Mouse (Mus musculus) erythroblast, adult 5-6 weeks (primary cell): ENCODE data around the gene Gm8122. TPM values are rescaled to one million over a fixed set of nuclear protein-coding genes. Genes with fewer than 3 reads are reported as not detected.
"Not testable (repeated sequence)": the region's sequence is repeated elsewhere in the genome, so short reads cannot be mapped to it uniquely, and the experiment has no call there.

ENCODE experiments used
- ATAC-seq: replicated peaks from 2 replicates; pipeline ENCODE4 v1.8.0; 2016; ENCODE audit warnings: moderate number of reproducible peaks, mild to moderate bottlenecking, moderate TSS enrichment, inconsistent platforms; ENCODE audit not compliant: poor library complexity, low FRiP score, severe bottlenecking
- total RNA-seq, 2 experiments: library from RNA; stranded (forward) in 1 of 2; stranded (reverse) in 1 of 2; fragments of 150-400 nt in 1 of 2; fragments of 200-764, 138-1000 nt in 1 of 2; gene quantifications; 2 replicates each; pipeline versions ENCODE4 v1.2.3 to v1.2.4; 2015 to 2017; ENCODE audit warnings: low replicate concordance in 2 of 2

The Gm8122 gene
- total RNA-seq (2015; ENCODE audit: low replicate concordance), result not detected in 2 replicates
- total RNA-seq (2017; ENCODE audit: low replicate concordance), result not detected in 2 replicates

DNA sequence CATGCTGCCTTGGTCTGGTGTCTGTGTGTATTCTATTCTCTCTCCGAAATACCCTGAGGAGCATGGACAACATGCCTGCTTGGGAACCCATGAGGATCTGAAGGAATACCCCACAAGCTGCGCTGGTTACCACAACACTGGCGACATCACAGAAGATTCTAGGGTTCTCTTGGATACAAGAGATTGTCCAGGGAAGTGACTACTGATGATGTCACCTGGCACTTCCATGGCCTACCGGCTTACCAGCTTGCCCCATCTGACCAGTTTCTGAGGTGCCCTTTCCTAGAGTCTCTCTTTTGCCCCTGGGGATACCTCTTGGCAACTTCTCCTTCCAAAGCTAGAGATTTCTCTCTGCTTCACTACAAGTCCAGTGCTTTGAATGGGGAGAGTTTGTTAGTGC is at the start of gene Gm8122:
TSS of gene Gm8122 (minus strand) at position 101 of the 400 bp plus-strand sequence.
- not testable (repeated sequence) for ATAC-seq

DNA sequence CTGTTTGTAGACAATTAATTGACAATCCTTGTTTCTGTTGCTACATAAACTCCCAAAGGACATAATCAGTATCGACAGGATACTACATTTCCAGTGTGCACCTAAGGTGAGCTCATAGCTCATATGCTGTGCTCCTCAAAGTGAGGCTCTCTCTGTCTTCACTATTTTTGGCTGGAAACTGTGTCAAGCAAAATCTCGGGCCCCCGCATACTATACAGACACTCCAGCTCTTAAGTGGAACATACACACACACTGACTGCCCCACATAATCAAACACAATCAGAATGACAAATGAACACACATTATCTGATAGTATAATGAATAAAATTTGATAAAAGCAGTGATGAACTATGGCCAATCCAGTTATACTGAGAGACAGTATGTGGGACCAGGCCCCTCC is 43.6 kb upstream of the Gm8122 start:
- not testable (repeated sequence) for ATAC-seq

GRCm38 (mm10) chr14:43278146-43278545 is 43.0 kb upstream of the Gm8122 start:
- not testable (repeated sequence) for ATAC-seq

- not testable (repeated sequence) for ATAC-seq
These were observed 42.4 kb upstream of the Gm8122 start for GRCm38 (mm10) chr14:43277468-43277867.

- ATAC-seq, result not testable (repeated sequence)
These were observed 40.6 kb upstream of the Gm8122 start for GRCm38 (mm10) chr14:43275752-43276151.

DNA sequence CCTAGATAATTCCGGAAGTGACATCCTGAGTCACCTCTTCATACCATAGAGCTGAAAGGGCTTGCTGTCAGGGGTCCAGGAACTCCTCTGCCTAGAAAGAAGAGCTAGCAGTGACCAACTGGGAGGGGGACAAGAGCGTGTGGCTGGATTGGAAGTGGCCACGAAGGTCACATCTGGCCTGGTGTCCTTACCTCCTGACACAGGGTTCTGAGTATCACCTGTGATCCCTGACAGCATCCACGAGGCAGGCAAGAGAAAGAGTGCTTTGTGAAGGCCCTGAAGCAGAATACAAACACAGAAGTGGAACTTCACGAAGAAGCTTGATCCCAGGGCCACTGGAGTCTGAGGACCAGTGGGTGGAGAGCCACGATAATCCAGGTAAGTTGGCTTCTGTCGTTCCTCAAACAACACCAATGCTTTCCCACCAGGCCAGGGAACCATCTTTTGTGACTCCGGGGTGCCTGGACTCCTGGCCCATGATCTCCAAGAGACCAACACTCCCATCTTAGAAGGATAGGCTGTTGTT is 39.9 kb upstream of the Gm8122 start, which contains the start of gene Gm9732:
TSS of gene Gm9732 (plus strand) at position 51 of the 526 bp plus-strand sequence.
- ATAC-seq, result not testable (repeated sequence)

DNA sequence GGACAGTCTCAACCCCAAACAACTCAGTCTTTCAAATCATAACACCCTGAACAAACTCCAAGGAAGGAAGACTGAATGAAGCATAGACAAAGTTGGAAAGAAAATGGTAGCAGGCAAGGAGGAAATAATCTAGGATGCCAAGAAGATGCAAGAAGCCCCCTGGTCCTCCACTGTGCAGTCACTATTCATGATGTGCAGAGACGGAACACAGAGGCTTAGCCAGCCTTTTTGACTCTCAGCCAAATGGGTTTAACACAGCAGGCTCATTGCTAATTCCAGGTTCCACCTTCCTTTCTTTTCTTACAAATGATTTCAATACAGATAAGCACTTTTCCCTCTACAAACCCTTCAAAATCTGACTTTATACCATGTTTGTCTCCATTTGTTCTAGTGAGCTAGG is 38.1 kb upstream of the Gm8122 start:
- ATAC-seq, result not testable (repeated sequence)

DNA sequence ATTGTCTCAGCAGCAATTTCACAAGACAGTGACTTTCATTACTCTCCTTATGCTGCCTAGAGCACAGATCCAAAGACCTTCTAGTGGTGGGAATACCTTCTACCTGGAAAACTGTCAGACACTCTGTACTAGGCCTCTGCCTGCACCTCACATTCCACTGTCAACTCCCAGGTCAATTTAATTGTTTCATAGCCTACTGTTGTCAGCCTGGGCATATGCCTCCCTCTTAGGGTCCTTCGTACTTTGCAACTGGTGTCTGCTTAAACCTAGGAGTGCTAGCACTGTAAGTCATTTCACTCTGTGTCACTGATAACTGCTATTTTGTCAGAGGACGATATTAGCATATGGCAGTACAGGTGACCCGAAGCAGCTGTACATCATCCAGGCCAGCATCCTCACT is 34.1 kb upstream of the Gm8122 start:
- ATAC-seq, result not testable (repeated sequence)

GRCm38 (mm10) chr14:43268521-43269084 is 33.5 kb upstream of the Gm8122 start:
- not testable (repeated sequence) for ATAC-seq

DNA sequence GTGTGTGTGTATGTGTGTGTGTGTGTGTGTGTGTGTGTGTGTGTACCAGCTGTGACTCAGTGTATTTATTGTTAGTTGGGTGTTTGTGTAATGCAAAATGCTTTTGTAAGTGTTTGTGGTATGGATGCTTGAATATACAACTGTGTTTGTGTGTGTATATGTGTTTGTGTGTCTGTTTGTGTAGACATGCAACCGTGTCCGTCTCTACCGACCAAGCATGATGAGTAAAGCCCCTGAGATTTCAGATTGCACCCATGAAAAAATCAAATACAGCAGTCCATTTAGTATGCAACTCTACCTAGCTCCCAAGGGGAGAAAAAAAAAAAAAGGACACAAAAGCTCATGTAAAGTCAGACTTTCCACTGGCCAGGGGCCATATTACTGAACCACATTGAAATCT is 28.3 kb upstream of the Gm8122 start:
- not testable (repeated sequence) for ATAC-seq

- ATAC-seq, result not testable (repeated sequence)
These were observed 23.2 kb upstream of the Gm8122 start, which contains the start of gene Gm8126 for GRCm38 (mm10) chr14:43258349-43258748. TSS of gene Gm8126 (plus strand) at chr14:43258649.

DNA sequence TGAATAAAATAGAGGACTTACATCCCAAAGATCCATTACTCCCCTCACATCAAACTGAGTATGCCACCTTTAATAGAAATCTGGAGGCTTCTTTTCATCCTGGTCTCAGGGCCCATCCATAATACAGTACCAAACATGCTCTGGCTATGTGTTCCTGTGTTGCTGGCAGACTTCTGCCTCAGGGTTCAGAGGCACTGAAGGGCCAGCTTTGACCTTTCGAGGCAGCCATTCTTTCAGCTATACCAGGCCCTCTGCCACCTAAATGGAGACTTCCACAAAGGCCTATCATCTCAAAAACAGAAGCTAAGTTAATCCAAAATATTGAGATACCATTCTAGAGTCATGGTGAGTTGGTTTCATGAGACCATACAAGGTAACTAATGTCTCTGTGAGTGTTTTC is 21.4 kb upstream of the Gm8122 start:
- not testable (repeated sequence) for ATAC-seq

DNA sequence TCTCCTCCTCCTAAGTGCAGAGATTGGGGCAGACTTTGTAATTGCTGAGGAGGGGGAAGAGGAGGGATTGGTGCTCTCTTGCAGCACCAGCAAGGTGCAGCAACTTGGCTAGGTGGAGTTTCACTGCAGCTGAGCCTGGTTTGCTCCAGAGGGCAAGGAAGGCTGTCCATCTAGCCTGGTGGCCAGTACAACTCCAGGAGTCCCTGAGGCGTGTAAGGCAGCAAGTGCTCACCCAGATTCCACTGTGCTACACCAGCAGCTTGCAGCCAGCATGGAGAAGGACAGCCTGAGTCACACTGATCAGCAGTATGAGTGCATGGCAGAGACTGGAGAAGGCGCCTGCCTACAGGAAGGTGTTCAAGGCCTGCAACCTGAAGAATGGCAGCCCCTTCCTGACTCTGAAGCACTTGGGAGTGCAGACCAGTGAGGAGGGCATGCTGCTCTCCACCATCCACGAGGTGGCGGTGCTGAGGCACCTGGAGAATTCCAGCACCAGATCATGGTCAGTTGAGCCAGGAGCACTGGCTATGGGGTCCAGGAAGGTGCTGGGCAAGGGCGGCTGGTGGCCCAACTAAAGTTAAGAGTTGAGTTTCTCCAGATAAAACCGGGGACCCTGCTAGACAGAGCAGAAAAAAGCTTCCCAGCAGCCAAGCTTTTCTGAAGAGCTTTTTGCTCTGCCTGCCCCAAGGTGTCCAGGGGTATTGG is 15.6 kb upstream of the Gm8122 start:
- ATAC-seq, result not testable (repeated sequence)

DNA sequence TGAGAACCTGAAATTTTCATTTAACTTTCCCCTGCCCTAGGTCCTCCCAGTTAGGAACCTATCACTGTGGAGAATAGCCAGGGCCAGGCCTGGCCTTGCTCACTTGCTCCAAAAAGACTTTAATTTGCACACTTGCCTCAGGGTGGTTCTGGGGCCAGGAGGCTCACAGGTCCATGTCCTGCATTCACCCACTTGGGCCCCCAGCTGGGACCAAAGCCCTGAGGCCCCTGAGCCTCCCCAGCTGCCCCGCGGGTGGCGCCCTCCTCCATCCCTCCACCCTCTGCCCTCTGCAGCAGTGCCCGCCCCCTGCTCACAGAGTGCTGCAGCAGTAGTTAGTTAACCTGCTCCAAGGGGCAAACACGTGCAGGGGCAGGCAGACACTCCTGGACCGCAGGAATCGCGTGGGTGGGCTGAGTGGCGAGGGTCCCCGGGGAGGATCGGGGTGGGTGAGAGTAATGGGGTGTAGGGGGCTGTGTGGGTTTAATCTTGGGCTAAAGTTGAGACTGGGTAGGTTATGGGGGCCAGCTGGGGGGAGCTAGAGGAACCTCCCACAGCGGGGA is 14.6 kb upstream of the Gm8122 start:
- not testable (repeated sequence) for ATAC-seq

DNA sequence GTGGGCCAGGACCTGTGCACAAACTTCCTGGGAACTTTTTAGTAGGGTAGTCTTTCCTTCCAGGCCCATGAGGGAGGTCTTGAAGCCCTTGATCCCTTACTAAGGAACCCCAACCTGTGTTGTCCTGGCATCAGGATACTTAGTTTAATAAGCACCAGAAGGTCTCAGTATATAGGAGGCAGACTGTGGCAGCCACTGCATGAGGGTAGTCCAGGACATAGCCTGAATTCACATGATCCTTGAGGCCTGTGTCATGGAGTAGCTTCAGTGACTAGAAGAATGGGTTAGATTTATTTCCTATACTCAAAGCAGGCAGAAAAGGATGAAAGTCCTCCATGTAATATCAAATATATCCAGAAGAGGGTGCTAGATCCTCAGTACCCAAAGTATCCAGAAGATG is 2.7 kb upstream of the Gm8122 start:
- not testable (repeated sequence) for ATAC-seq

Other genes with a start within 250 kb of the Gm8122 start
- not detected in 2 replicates for gene Gm8082, start 241.7 kb downstream of the Gm8122 start, total RNA-seq (2015; ENCODE audit: low replicate concordance)
- gene Gm8082, start 241.7 kb downstream of the Gm8122 start, total RNA-seq (2017; ENCODE audit: low replicate concordance), result not detected in 2 replicates
- gene Gm10376, start 219.7 kb downstream of the Gm8122 start, total RNA-seq (2015; ENCODE audit: low replicate concordance), result not detected in 2 replicates
- not detected in 2 replicates for gene Gm10376, start 219.7 kb downstream of the Gm8122 start, total RNA-seq (2017; ENCODE audit: low replicate concordance)
- not detected in 2 replicates for gene Gm8094, start 158.7 kb downstream of the Gm8122 start, total RNA-seq (2015; ENCODE audit: low replicate concordance)
- gene Gm8094, start 158.7 kb downstream of the Gm8122 start, total RNA-seq (2017; ENCODE audit: low replicate concordance), result not detected in 2 replicates
- not detected in 2 replicates for gene Gm8104, start 134.7 kb downstream of the Gm8122 start, total RNA-seq (2015; ENCODE audit: low replicate concordance)
- gene Gm8104, start 134.7 kb downstream of the Gm8122 start, total RNA-seq (2017; ENCODE audit: low replicate concordance), result not detected in 2 replicates
- not detected in 2 replicates for gene Gm7233, start 55.4 kb downstream of the Gm8122 start, total RNA-seq (2015; ENCODE audit: low replicate concordance)
- not detected in 2 replicates for gene Gm7233, start 55.4 kb downstream of the Gm8122 start, total RNA-seq (2017; ENCODE audit: low replicate concordance)
- gene Gm8126, start 23.3 kb upstream of the Gm8122 start, total RNA-seq (2015; ENCODE audit: low replicate concordance), result not detected in 2 replicates
- not detected in 2 replicates for gene Gm8126, start 23.3 kb upstream of the Gm8122 start, total RNA-seq (2017; ENCODE audit: low replicate concordance)
- gene Gm9732, start 39.7 kb upstream of the Gm8122 start, total RNA-seq (2015; ENCODE audit: low replicate concordance), result not detected in 2 replicates
- gene Gm9732, start 39.7 kb upstream of the Gm8122 start, total RNA-seq (2017; ENCODE audit: low replicate concordance), result not detected in 2 replicates
- gene Gm8127, start 58.5 kb upstream of the Gm8122 start, total RNA-seq (2015; ENCODE audit: low replicate concordance), result not detected in 2 replicates
- gene Gm8127, start 58.5 kb upstream of the Gm8122 start, total RNA-seq (2017; ENCODE audit: low replicate concordance), result not detected in 2 replicates
- gene 1700001F09Rik, start 112.5 kb upstream of the Gm8122 start, total RNA-seq (2015; ENCODE audit: low replicate concordance), result not detected in 2 replicates
- not detected in 2 replicates for gene 1700001F09Rik, start 112.5 kb upstream of the Gm8122 start, total RNA-seq (2017; ENCODE audit: low replicate concordance)
- not detected in 2 replicates for gene Gm8138, start 181.0 kb upstream of the Gm8122 start, total RNA-seq (2015; ENCODE audit: low replicate concordance)
- gene Gm8138, start 181.0 kb upstream of the Gm8122 start, total RNA-seq (2017; ENCODE audit: low replicate concordance), result not detected in 2 replicates